Mouse (Mus musculus): ENCODE data around the gene B230217C12Rik.
"Not testable (repeated sequence)": the region's sequence is repeated elsewhere in the genome, so short reads cannot be mapped to it uniquely, and the experiment has no call there.

B230217C12Rik gene

GRCm38 (mm10) chr11:97866091-97866888, 25.7 kb downstream of the B230217C12Rik start:
- no peak for DNase-seq (ENCODE audit: low spot score in 2 of 2)

- peak; percentile 31 to 69 for DNase-seq (ENCODE audit: low spot score in 2 of 2)
Observed at GRCm38 (mm10) chr11:97867591-97867990, 27.0 kb downstream of the B230217C12Rik start.

- DNase-seq (ENCODE audit: low spot score in 2 of 2), result not testable (repeated sequence)
Observed at GRCm38 (mm10) chr11:97872378-97872777, 31.8 kb downstream of the B230217C12Rik start.

- no peak for DNase-seq (ENCODE audit: low spot score in 2 of 2)
Observed at GRCm38 (mm10) chr11:97874396-97874795, 33.8 kb downstream of the B230217C12Rik start.

- DNase-seq (ENCODE audit: low spot score in 2 of 2), result no peak
Observed at GRCm38 (mm10) chr11:97877341-97877740, 36.8 kb downstream of the B230217C12Rik start.

GRCm38 (mm10) chr11:97880362-97880761, 39.8 kb downstream of the B230217C12Rik start:
- DNase-seq (ENCODE audit: low spot score in 2 of 2), result no peak

- DNase-seq (ENCODE audit: low spot score in 2 of 2), result peak; percentile 45 to 52
Observed at GRCm38 (mm10) chr11:97883542-97883917, 43.0 kb downstream of the B230217C12Rik start.

GRCm38 (mm10) chr11:97883918-97884600, 43.5 kb downstream of the B230217C12Rik start, which contains the start of gene Fbxo47:
Fbxo47 (minus strand) TSS chr11:97884154.
- peak; percentile 94 to 96 for DNase-seq (ENCODE audit: low spot score in 2 of 2)

- no peak for DNase-seq (ENCODE audit: low spot score in 2 of 2)
Observed at GRCm38 (mm10) chr11:97884601-97885185, 44.1 kb downstream of the B230217C12Rik start.

- DNase-seq (ENCODE audit: low spot score in 2 of 2), result no peak
Observed at GRCm38 (mm10) chr11:97885296-97885915, 44.8 kb downstream of the B230217C12Rik start.

- DNase-seq (ENCODE audit: low spot score in 2 of 2), result no peak
Observed at GRCm38 (mm10) chr11:97891821-97892220, 51.2 kb downstream of the B230217C12Rik start.

All from right cerebral cortex, postnatal 36 days (tissue).